Mouse (Mus musculus): ENCODE data around the gene Capza2. TPM values are rescaled to one million over a fixed set of nuclear protein-coding genes. Genes with fewer than 3 reads are reported as not detected.

Capza2 gene
- polyA plus RNA-seq, 1 experiment from 2014 or later, result 191 TPM

GRCm38 (mm10) chr6:17646107-17646506 lies 10.1 kb downstream of the Capza2 start:
- 0 out of 2 replicates have a peak, but pooled peaks cover 2% of the 10 kb centered on the region for H3K4me1 ChIP-seq
- H3K4me2 ChIP-seq, result no peak overlapping the region
- H3K36me3 ChIP-seq, result peaks cover 22% of the 10 kb centered on the region
- 72% methylated on average over 3 of the region's 3 CpGs for WGBS
- no peak overlapping the region for H3K9ac ChIP-seq
- no peaks in the 10 kb centered on the region for H3K27me3 ChIP-seq
- no peak overlapping the region for H3K27ac ChIP-seq
- H3K9me3 ChIP-seq, result no peaks in the 10 kb centered on the region
- ATAC-seq (ENCODE audit: insufficient number of reproducible peaks, insufficient read depth, low FRiP score, low TSS enrichment, low read depth), result no peak
- no peak overlapping the region for H3K4me3 ChIP-seq

- Histone ChIP-seq H3K36me3 (peaks cover 46% of the 10 kb centered on the region), H3K27ac (no peak overlapping the region)
- WGBS, result 89% methylated on average over 2 of the region's 2 CpGs
Observed at GRCm38 (mm10) chr6:17652132-17652531, 16.1 kb downstream of the Capza2 start.

GRCm38 (mm10) chr6:17655080-17655479 lies 19.0 kb downstream of the Capza2 start:
- WGBS, result 90% methylated on average over 2 of the region's 2 CpGs
- H3K36me3 ChIP-seq, result peaks cover 39% of the 10 kb centered on the region
- H3K4me3 ChIP-seq, result no peak overlapping the region

More at GRCm38 (mm10) chr6:17652132-17652531, 16.1 kb downstream of the Capza2 start:
- H3K9ac ChIP-seq, result no peak overlapping the region
- no peak for ATAC-seq (ENCODE audit: insufficient number of reproducible peaks, insufficient read depth, low FRiP score, low TSS enrichment, low read depth)
- H3K4me2 ChIP-seq, result no peak overlapping the region
- no peaks in the 10 kb centered on the region for H3K27me3 ChIP-seq
- no peaks in the 10 kb centered on the region for H3K4me1 ChIP-seq
- no peak overlapping the region for H3K4me3 ChIP-seq
- no peaks in the 10 kb centered on the region for H3K9me3 ChIP-seq

GRCm38 (mm10) chr6:17657308-17657707 lies 21.3 kb downstream of the Capza2 start:
- Histone ChIP-seq H3K27me3 (no peaks in the 10 kb centered on the region), H3K4me1 (no peaks in the 10 kb centered on the region), H3K27ac (no peak overlapping the region), H3K36me3 (peaks cover 41% of the 10 kb centered on the region), H3K9ac (no peak overlapping the region), H3K4me3 (no peak overlapping the region), H3K4me2 (no peak overlapping the region), H3K9me3 (no peaks in the 10 kb centered on the region)
- ATAC-seq (ENCODE audit: insufficient number of reproducible peaks, insufficient read depth, low FRiP score, low TSS enrichment, low read depth), result no peak
- 93% methylated on average over 1 of the region's 1 CpGs for WGBS

More at GRCm38 (mm10) chr6:17655080-17655479, 19.0 kb downstream of the Capza2 start:
- ATAC-seq (ENCODE audit: insufficient number of reproducible peaks, insufficient read depth, low FRiP score, low TSS enrichment, low read depth), result no peak
- Histone ChIP-seq H3K9ac (no peak overlapping the region), H3K27ac (no peak overlapping the region), H3K27me3 (no peaks in the 10 kb centered on the region), H3K4me1 (no peaks in the 10 kb centered on the region), H3K4me2 (no peak overlapping the region), H3K9me3 (no peaks in the 10 kb centered on the region)

- H3K4me1 ChIP-seq, result no peaks in the 10 kb centered on the region
- no peak overlapping the region for H3K4me3 ChIP-seq
- H3K9ac ChIP-seq, result no peak overlapping the region
- H3K4me2 ChIP-seq, result no peak overlapping the region
- no peak overlapping the region for H3K27ac ChIP-seq
- no peak for ATAC-seq (ENCODE audit: insufficient number of reproducible peaks, insufficient read depth, low FRiP score, low TSS enrichment, low read depth)
- WGBS, result 92% methylated on average over 7 of the region's 7 CpGs
- H3K27me3 ChIP-seq, result no peaks in the 10 kb centered on the region
- H3K36me3 ChIP-seq, result peaks cover 64% of the 10 kb centered on the region
- H3K9me3 ChIP-seq, result no peaks in the 10 kb centered on the region
Observed at GRCm38 (mm10) chr6:17665348-17665747, 29.3 kb downstream of the Capza2 start.

- H3K36me3 ChIP-seq, result peaks cover 60% of the 10 kb centered on the region
- no peak overlapping the region for H3K27ac ChIP-seq
- H3K4me1 ChIP-seq, result no peaks in the 10 kb centered on the region
- H3K9ac ChIP-seq, result no peak overlapping the region
- H3K4me3 ChIP-seq, result no peak overlapping the region
- no peaks in the 10 kb centered on the region for H3K27me3 ChIP-seq
- no peak overlapping the region for H3K4me2 ChIP-seq
- H3K9me3 ChIP-seq, result no peaks in the 10 kb centered on the region
- ATAC-seq (ENCODE audit: insufficient number of reproducible peaks, insufficient read depth, low FRiP score, low TSS enrichment, low read depth), result no peak
Observed at GRCm38 (mm10) chr6:17666024-17666423, 30.0 kb downstream of the Capza2 start.

GRCm38 (mm10) chr6:17667813-17668212 lies 31.8 kb downstream of the Capza2 start:
- Histone ChIP-seq H3K4me3 (no peak overlapping the region), H3K27me3 (no peaks in the 10 kb centered on the region), H3K27ac (no peak overlapping the region), H3K4me1 (no peaks in the 10 kb centered on the region), H3K9ac (no peak overlapping the region), H3K4me2 (no peak overlapping the region), H3K36me3 (peaks cover 46% of the 10 kb centered on the region), H3K9me3 (no peaks in the 10 kb centered on the region)
- ATAC-seq (ENCODE audit: insufficient number of reproducible peaks, insufficient read depth, low FRiP score, low TSS enrichment, low read depth), result no peak
- WGBS, result 93% methylated on average over 3 of the region's 3 CpGs

GRCm38 (mm10) chr6:17668334-17668733 lies 32.3 kb downstream of the Capza2 start:
- WGBS, result 95% methylated on average over 12 of the region's 12 CpGs
- Histone ChIP-seq H3K4me3 (no peak overlapping the region), H3K4me2 (no peak overlapping the region), H3K27me3 (no peaks in the 10 kb centered on the region), H3K9ac (no peak overlapping the region), H3K9me3 (no peaks in the 10 kb centered on the region), H3K4me1 (no peaks in the 10 kb centered on the region), H3K27ac (no peak overlapping the region), H3K36me3 (peaks cover 41% of the 10 kb centered on the region)
- ATAC-seq (ENCODE audit: insufficient number of reproducible peaks, insufficient read depth, low FRiP score, low TSS enrichment, low read depth), result no peak

GRCm38 (mm10) chr6:17669826-17670225 lies 33.8 kb downstream of the Capza2 start:
- Histone ChIP-seq H3K9ac (no peak overlapping the region), H3K4me3 (no peak overlapping the region), H3K9me3 (no peaks in the 10 kb centered on the region), H3K27ac (no peak overlapping the region), H3K4me2 (no peak overlapping the region), H3K4me1 (no peaks in the 10 kb centered on the region), H3K27me3 (no peaks in the 10 kb centered on the region), H3K36me3 (peaks cover 35% of the 10 kb centered on the region)
- 84% methylated on average over 2 of the region's 2 CpGs for WGBS
- ATAC-seq (ENCODE audit: insufficient number of reproducible peaks, insufficient read depth, low FRiP score, low TSS enrichment, low read depth), result no peak

- Histone ChIP-seq H3K4me3 (no peak overlapping the region), H3K36me3 (no peaks in the 10 kb centered on the region), H3K27me3 (no peaks in the 10 kb centered on the region), H3K27ac (no peak overlapping the region), H3K4me1 (no peaks in the 10 kb centered on the region), H3K4me2 (no peak overlapping the region), H3K9ac (no peak overlapping the region), H3K9me3 (no peaks in the 10 kb centered on the region)
- 22% methylated on average over 11 of the region's 12 CpGs for WGBS
- no peak for ATAC-seq (ENCODE audit: insufficient number of reproducible peaks, insufficient read depth, low FRiP score, low TSS enrichment, low read depth)
Observed at GRCm38 (mm10) chr6:17675019-17675756, 39.2 kb downstream of the Capza2 start.

- no peak for ATAC-seq (ENCODE audit: insufficient number of reproducible peaks, insufficient read depth, low FRiP score, low TSS enrichment, low read depth)
- H3K27ac ChIP-seq, result no peak overlapping the region
- no peak overlapping the region for H3K9ac ChIP-seq
- H3K9me3 ChIP-seq, result no peaks in the 10 kb centered on the region
- H3K27me3 ChIP-seq, result no peaks in the 10 kb centered on the region
- H3K4me2 ChIP-seq, result no peak overlapping the region
- no peaks in the 10 kb centered on the region for H3K36me3 ChIP-seq
- H3K4me1 ChIP-seq, result no peaks in the 10 kb centered on the region
- H3K4me3 ChIP-seq, result no peak overlapping the region
- 87% methylated on average over 2 of the region's 2 CpGs for WGBS
Observed at GRCm38 (mm10) chr6:17677008-17677407, 41.0 kb downstream of the Capza2 start.

GRCm38 (mm10) chr6:17680266-17680925 lies 44.4 kb downstream of the Capza2 start:
- ATAC-seq (ENCODE audit: insufficient number of reproducible peaks, insufficient read depth, low FRiP score, low TSS enrichment, low read depth), result no peak
- Histone ChIP-seq H3K4me2 (no peak overlapping the region), H3K9me3 (no peaks in the 10 kb centered on the region), H3K4me3 (no peak overlapping the region), H3K9ac (no peak overlapping the region), H3K27me3 (no peaks in the 10 kb centered on the region), H3K4me1 (no peaks in the 10 kb centered on the region), H3K27ac (no peak overlapping the region), H3K36me3 (no peaks in the 10 kb centered on the region)
- WGBS, result 79% methylated on average over 6 of the region's 6 CpGs

All from embryonic facial prominence, embryonic 13.5 days (tissue).